39 mouse cellular contexts compared by ENCODE assay signal in genomic region chr16:58697261-58697660, GRCm38 (mm10). TPM values are rescaled to one million over a fixed set of nuclear protein-coding genes. Genes with fewer than 3 reads are reported as not detected.
"Had no signal": no experiment of that assay in that cellular context is flagged by ENCODE, and none has a peak within 500 bp of the region (broad histone marks: within the 10 kb centered on the region; RNA-seq: fewer than 3 reads in every experiment).

No protein-coding gene starts in this region.

- H3K9ac ChIP-seq: embryonic facial prominence, embryonic 12.5 days; embryonic facial prominence, embryonic 13.5 days; embryonic facial prominence, embryonic 15.5 days; forebrain, embryonic 12.5 days; forebrain, embryonic 13.5 days; forebrain, embryonic 15.5 days; forebrain, postnatal 0 days had no signal

- H3K4me3 ChIP-seq: embryonic facial prominence, embryonic 10.5 days; embryonic facial prominence, embryonic 12.5 days; embryonic facial prominence, embryonic 13.5 days; embryonic facial prominence, embryonic 15.5 days; erythroblast, embryonic 14.5 days; forebrain, embryonic 10.5 days; forebrain, embryonic 12.5 days; forebrain, embryonic 13.5 days; forebrain, embryonic 15.5 days; gastrocnemius, adult 2 months; heart, adult 2 months had no signal

- H3K9me3 ChIP-seq: embryonic facial prominence, embryonic 10.5 days; embryonic facial prominence, embryonic 12.5 days; embryonic facial prominence, embryonic 13.5 days; embryonic facial prominence, embryonic 15.5 days; forebrain, embryonic 10.5 days; forebrain, embryonic 12.5 days; forebrain, embryonic 13.5 days; forebrain, embryonic 15.5 days had no signal

- H3K36me3 ChIP-seq: embryonic facial prominence, embryonic 10.5 days; embryonic facial prominence, embryonic 12.5 days; embryonic facial prominence, embryonic 13.5 days; embryonic facial prominence, embryonic 15.5 days; forebrain, embryonic 10.5 days; forebrain, embryonic 12.5 days; forebrain, embryonic 15.5 days had no signal

- H3K27ac ChIP-seq: embryonic facial prominence, embryonic 10.5 days; embryonic facial prominence, embryonic 12.5 days; embryonic facial prominence, embryonic 13.5 days; embryonic facial prominence, embryonic 15.5 days; forebrain, embryonic 10.5 days; forebrain, embryonic 12.5 days; forebrain, embryonic 13.5 days; forebrain, embryonic 15.5 days; gastrocnemius, adult 2 months; heart, adult 2 months had no signal

- ATAC-seq: forebrain, embryonic 13.5 days; forebrain, embryonic 14.5 days; forebrain, embryonic 15.5 days; forebrain, embryonic 16.5 days; forebrain, postnatal 0 days had no signal

- H3K4me2 ChIP-seq: embryonic facial prominence, embryonic 12.5 days; embryonic facial prominence, embryonic 13.5 days; embryonic facial prominence, embryonic 15.5 days; forebrain, embryonic 12.5 days; forebrain, embryonic 13.5 days; forebrain, embryonic 15.5 days had no signal

- DNase-seq: cerebellum, adult 8-10 months; cerebellum, adult 9-10 months; cerebellum, adult 9-11 months; cerebellum, postnatal 10 days; cerebellum, postnatal 14 days; cerebellum, postnatal 25 days; cerebellum, postnatal 36 days; embryo, embryonic 11 days; forebrain, postnatal 0 days; gastrocnemius, adult 2 months; gastrocnemius, postnatal 10 days; gastrocnemius, postnatal 14 days; gastrocnemius, postnatal 25 days; gastrocnemius, postnatal 36 days; heart, adult 18-20 months; heart, adult 2 months had no signal

- H3K27me3 ChIP-seq: embryonic facial prominence, embryonic 12.5 days; embryonic facial prominence, embryonic 13.5 days; embryonic facial prominence, embryonic 15.5 days; forebrain, embryonic 12.5 days; forebrain, embryonic 13.5 days; forebrain, embryonic 15.5 days had no signal

- H3K4me1 ChIP-seq: embryonic facial prominence, embryonic 12.5 days; embryonic facial prominence, embryonic 13.5 days; embryonic facial prominence, embryonic 15.5 days; forebrain, embryonic 10.5 days; forebrain, embryonic 12.5 days; forebrain, embryonic 13.5 days; forebrain, embryonic 15.5 days had no signal

RNA-seq across cellular contexts. Expression of gene Gpr15, which starts 21.6 kb away (rescaled TPM):
- total RNA-seq: common myeloid progenitor, adult 5-6 weeks; gastrocnemius, adult 18-20 months; gastrocnemius, adult 2 months; gastrocnemius, adult 8-10 months; gastrocnemius, postnatal 10 days; gastrocnemius, postnatal 14 days; gastrocnemius, postnatal 25 days; gastrocnemius, postnatal 36 days; gastrocnemius, postnatal 4 days; heart, adult 18-20 months; heart, adult 2 months; heart, adult 8-10 months had no signal
- polyA plus RNA-seq: cortical plate, adult 2 months; embryonic facial prominence, embryonic 10.5 days; embryonic facial prominence, embryonic 11.5 days; embryonic facial prominence, embryonic 12.5 days; embryonic facial prominence, embryonic 14.5 days; erythroblast, embryonic 14.5 days; forebrain, embryonic 10.5 days; forebrain, embryonic 11.5 days; forebrain, embryonic 13.5 days; forebrain, embryonic 14.5 days; forebrain, embryonic 16.5 days; forebrain, postnatal 0 days; gonadal fat pad, adult 2 months had no signal

RNA-seq across cellular contexts. Expression of gene E330017A01Rik, which starts 58.7 kb away (rescaled TPM):
- total RNA-seq: common myeloid progenitor, adult 5-6 weeks; forebrain, postnatal 0 days; gastrocnemius, adult 18-20 months; gastrocnemius, adult 2 months; gastrocnemius, adult 8-10 months; gastrocnemius, postnatal 10 days; gastrocnemius, postnatal 14 days; gastrocnemius, postnatal 25 days; gastrocnemius, postnatal 36 days; gastrocnemius, postnatal 4 days; granulocyte monocyte progenitor cell, adult 5-6 weeks; heart, adult 18-20 months; heart, adult 2 months; heart, adult 8-10 months had no signal
- polyA plus RNA-seq: cortical plate, adult 2 months; embryonic facial prominence, embryonic 10.5 days; embryonic facial prominence, embryonic 11.5 days; embryonic facial prominence, embryonic 12.5 days; embryonic facial prominence, embryonic 13.5 days; embryonic facial prominence, embryonic 14.5 days; embryonic facial prominence, embryonic 15.5 days; erythroblast, embryonic 14.5 days; forebrain, embryonic 10.5 days; forebrain, embryonic 11.5 days; forebrain, embryonic 12.5 days; forebrain, embryonic 13.5 days; forebrain, embryonic 14.5 days; forebrain, embryonic 15.5 days; forebrain, embryonic 16.5 days; forebrain, postnatal 0 days; frontal cortex, adult 2 months; gonadal fat pad, adult 2 months; heart, adult 2 months had no signal
